Comparison of ENCODE assay signal across 9 mouse cellular contexts in genomic region chr13:98208842-98209241, GRCm38 (mm10). TPM values are rescaled to one million over a fixed set of nuclear protein-coding genes. Genes with fewer than 3 reads are reported as not detected.
DNase-seq lines count a peak whose midpoint lies in the region; ATAC-seq and TF ChIP-seq lines count a peak whose summit lies in the region.
"Had no signal": no experiment of that assay in that cellular context is flagged by ENCODE, and none has a peak within 500 bp of the region (broad histone marks: within the 10 kb centered on the region; RNA-seq: fewer than 3 reads in every experiment).

No protein-coding gene starts in this region.

- DNase-seq in forebrain, postnatal 0 days, result peak; percentile 50
- DNase-seq in liver, embryonic 14.5 days (ENCODE audit: low read depth in 3 of 3, low spot score in 3 of 3), result no peak
- peak; percentile 48 for DNase-seq in embryo, embryonic 9.5 days (ENCODE audit: extremely low spot score)
- DNase-seq in right cerebral cortex, postnatal 36 days (ENCODE audit: low spot score in 2 of 2), result peak; percentile 5 to 10
- no peak for DNase-seq in frontal cortex, postnatal 36 days (ENCODE audit: low spot score in 2 of 2)
- no peak for DNase-seq in adrenal gland, postnatal 25 days

- no peaks in the 10 kb centered on the region for H3K4me1 ChIP-seq in forebrain, postnatal 0 days (ENCODE audit: insufficient read depth)
- peaks cover 10% of the 10 kb centered on the region; the same call in 1 of the 2 replicates for H3K4me1 ChIP-seq in forebrain, embryonic 12.5 days
- no peaks in the 10 kb centered on the region; a peak in 1 of 4 replicates for H3K4me1 ChIP-seq in liver, embryonic 14.5 days (replicated peaks; ENCODE audit: control insufficient read depth in 2 of 2, insufficient read depth in 2 of 2, low read length in 1 of 2)
- peaks cover 12% of the 10 kb centered on the region for H3K4me1 ChIP-seq in liver, embryonic 12.5 days

- no peak overlapping the region for H3K4me3 ChIP-seq in forebrain, postnatal 0 days (ENCODE audit: low read depth, low read length)
- no peak overlapping the region for H3K4me3 ChIP-seq in forebrain, embryonic 12.5 days (replicated peaks)
- H3K4me3 ChIP-seq in liver, embryonic 14.5 days (ENCODE audit: insufficient read depth in 1 of 2, low read depth in 2 of 2, low read length in 2 of 2), result no peak overlapping the region
- no peak overlapping the region for H3K4me3 ChIP-seq in liver, embryonic 12.5 days

- WGBS in forebrain, postnatal 0 days, result 35% methylated on average over 9 of the region's 9 CpGs
- WGBS in forebrain, embryonic 12.5 days, result 37% methylated on average over 9 of the region's 9 CpGs
- WGBS in liver, embryonic 14.5 days (ENCODE audit: insufficient replicate concordance), result 40% methylated on average over 9 of the region's 9 CpGs
- WGBS in liver, embryonic 12.5 days (ENCODE audit: insufficient replicate concordance), result 38% methylated on average over 9 of the region's 9 CpGs

- peak; percentile 65; the same call in 1 of the 2 replicates for ATAC-seq in forebrain, postnatal 0 days
- ATAC-seq in forebrain, embryonic 12.5 days (ENCODE audit: low FRiP score), result no peak
- ATAC-seq in liver, embryonic 14.5 days (ENCODE audit: insufficient read depth), result no peak
- ATAC-seq in liver, embryonic 12.5 days, result no peak
- ATAC-seq: CD4-positive, CD25-positive, alpha-beta regulatory T cell, adult 4 months had no signal

- no peaks in the 10 kb centered on the region; the same call in 1 of the 2 replicates for H3K27me3 ChIP-seq in forebrain, postnatal 0 days (ENCODE audit: insufficient read depth, low read length)
- H3K27me3 ChIP-seq in forebrain, embryonic 12.5 days, result peaks cover 11% of the 10 kb centered on the region
- peaks cover 24% of the 10 kb centered on the region for H3K27me3 ChIP-seq in liver, embryonic 14.5 days (ENCODE audit: control insufficient read depth, insufficient read depth, low read length)
- H3K27me3 ChIP-seq in liver, embryonic 12.5 days (replicated peaks), result peaks cover 65% of the 10 kb centered on the region

- H3K9me3 ChIP-seq in forebrain, postnatal 0 days (ENCODE audit: low read length), result no peaks in the 10 kb centered on the region
- H3K9me3 ChIP-seq in forebrain, embryonic 12.5 days, result no peaks in the 10 kb centered on the region
- H3K9me3 ChIP-seq in liver, embryonic 14.5 days (ENCODE audit: control insufficient read depth, low read length), result no peaks in the 10 kb centered on the region
- H3K9me3 ChIP-seq in liver, embryonic 12.5 days (replicated peaks), result no peaks in the 10 kb centered on the region

- TF ChIP-seq EP300 in liver, embryonic 14.5 days (IDR thresholded peaks at IDR 0.05; ENCODE audit: low read depth), result no peak

- no peak overlapping the region for H3K9ac ChIP-seq in forebrain, postnatal 0 days
- H3K9ac ChIP-seq in forebrain, embryonic 12.5 days, result no peak overlapping the region
- H3K9ac ChIP-seq in liver, embryonic 14.5 days (replicated peaks), result no peak overlapping the region
- H3K9ac ChIP-seq in liver, embryonic 12.5 days, result no peak overlapping the region

- no peak overlapping the region for H3K4me2 ChIP-seq in forebrain, postnatal 0 days (ENCODE audit: low read depth)
- H3K4me2 ChIP-seq in forebrain, embryonic 12.5 days, result no peak overlapping the region
- no peak overlapping the region for H3K4me2 ChIP-seq in liver, embryonic 14.5 days (ENCODE audit: low read depth)
- no peak overlapping the region for H3K4me2 ChIP-seq in liver, embryonic 12.5 days

- H3K36me3 ChIP-seq in forebrain, postnatal 0 days (ENCODE audit: insufficient read depth), result no peaks in the 10 kb centered on the region
- no peaks in the 10 kb centered on the region for H3K36me3 ChIP-seq in forebrain, embryonic 12.5 days (replicated peaks)
- no peaks in the 10 kb centered on the region for H3K36me3 ChIP-seq in liver, embryonic 14.5 days (replicated peaks; ENCODE audit: control insufficient read depth, insufficient read depth, low read depth)
- no peaks in the 10 kb centered on the region for H3K36me3 ChIP-seq in liver, embryonic 12.5 days

- no peak overlapping the region for H3K27ac ChIP-seq in forebrain, postnatal 0 days (ENCODE audit: low read depth, low read length)
- no peak overlapping the region for H3K27ac ChIP-seq in forebrain, embryonic 12.5 days
- no peak overlapping the region for H3K27ac ChIP-seq in liver, embryonic 14.5 days
- H3K27ac ChIP-seq in liver, embryonic 12.5 days, result no peak overlapping the region

- peak; percentile 70 for TF ChIP-seq CTCF in forebrain, postnatal 0 days (IDR thresholded peaks at IDR 0.05; ENCODE audit: low read depth)
- 0 out of 2 replicates have a peak, but pooled peaks have one; percentile 20 for TF ChIP-seq CTCF in liver, embryonic 14.5 days (IDR thresholded peaks at IDR 0.05; ENCODE audit: low read depth)

RNA-seq across cellular contexts. Expression of gene Arhgef28, which starts 2.6 kb away (rescaled TPM):
- 27.0 and 38.7 TPM in 2 replicates for total RNA-seq in forebrain, postnatal 0 days (2014; rRNA removed)
- polyA plus RNA-seq in forebrain, postnatal 0 days (2015; fragmentation: Nextera tagmentation; extraction: Ambion mirVana), result 23.1 and 33.9 TPM in 2 replicates
- 5.0 and 5.8 TPM in 2 replicates for polyA plus RNA-seq in forebrain, embryonic 12.5 days (2016; fragmentation: Nextera tagmentation; extraction: Ambion mirVana)
- polyA plus RNA-seq in liver, embryonic 14.5 days (2012; rRNA removed), result 0.11 and 0.34 TPM in 2 replicates
- polyA plus RNA-seq in liver, embryonic 14.5 days (2014; fragmentation: Nextera tagmentation; extraction: Ambion mirVana), result 0.42 and 0.52 TPM in 2 replicates
- polyA plus RNA-seq in liver, embryonic 12.5 days (2016; fragmentation: Nextera tagmentation; extraction: Ambion mirVana), result 0.85 and 1.2 TPM in 2 replicates
- 16.0 and 19.8 TPM in 2 replicates for total RNA-seq in adrenal gland, postnatal 25 days (2021)

RNA-seq across cellular contexts. Expression of gene Utp15, which starts 54.0 kb away (rescaled TPM):
- 27.5 and 33.5 TPM in 2 replicates for total RNA-seq in forebrain, postnatal 0 days (2014; rRNA removed)
- 16.5 and 22.0 TPM in 2 replicates for polyA plus RNA-seq in forebrain, postnatal 0 days (2015; fragmentation: Nextera tagmentation; extraction: Ambion mirVana)
- polyA plus RNA-seq in forebrain, embryonic 12.5 days (2016; fragmentation: Nextera tagmentation; extraction: Ambion mirVana), result 37.6 and 40.1 TPM in 2 replicates
- polyA plus RNA-seq in liver, embryonic 14.5 days (2012; rRNA removed), result 4.8 and 6.1 TPM in 2 replicates
- 11.8 and 13.2 TPM in 2 replicates for polyA plus RNA-seq in liver, embryonic 14.5 days (2014; fragmentation: Nextera tagmentation; extraction: Ambion mirVana)
- polyA plus RNA-seq in liver, embryonic 12.5 days (2016; fragmentation: Nextera tagmentation; extraction: Ambion mirVana), result 26.9 and 28.4 TPM in 2 replicates
- 15.1 and 19.1 TPM in 2 replicates for total RNA-seq in adrenal gland, postnatal 25 days (2021)

RNA-seq across cellular contexts. Expression of gene Ankra2, which starts 54.0 kb away (rescaled TPM):
- total RNA-seq in forebrain, postnatal 0 days (2014; rRNA removed), result 95.5 and 110 TPM in 2 replicates
- polyA plus RNA-seq in forebrain, postnatal 0 days (2015; fragmentation: Nextera tagmentation; extraction: Ambion mirVana), result 81.6 and 85.9 TPM in 2 replicates
- polyA plus RNA-seq in forebrain, embryonic 12.5 days (2016; fragmentation: Nextera tagmentation; extraction: Ambion mirVana), result 36.2 and 38.6 TPM in 2 replicates
- 6.7 and 10.0 TPM in 2 replicates for polyA plus RNA-seq in liver, embryonic 14.5 days (2012; rRNA removed)
- polyA plus RNA-seq in liver, embryonic 14.5 days (2014; fragmentation: Nextera tagmentation; extraction: Ambion mirVana), result 8.0 and 8.7 TPM in 2 replicates
- 11.6 and 11.7 TPM in 2 replicates for polyA plus RNA-seq in liver, embryonic 12.5 days (2016; fragmentation: Nextera tagmentation; extraction: Ambion mirVana)
- 22.9 and 29.1 TPM in 2 replicates for total RNA-seq in adrenal gland, postnatal 25 days (2021)

Comparison
In these comparisons a context has a peak if more than half of its experiments do, and no peak if none do; other contexts are left out.
1. DNase-seq: peak in forebrain, postnatal 0 days (single experiment), embryo, embryonic 9.5 days (single experiment) and right cerebral cortex, postnatal 36 days (2 of 2); none in liver, embryonic 14.5 days (0 of 3), frontal cortex, postnatal 36 days (0 of 2) and adrenal gland, postnatal 25 days (single experiment).